Mouse (Mus musculus): ENCODE results near the gene Tsks. TPM values are rescaled to one million over a fixed set of nuclear protein-coding genes. Genes with fewer than 3 reads are reported as not detected.

Gene Tsks
- polyA plus RNA-seq (2011; ENCODE audit: insufficient read depth, insufficient read length, low replicate concordance, missing spikeins), result not detected in 2 replicates

DNA sequence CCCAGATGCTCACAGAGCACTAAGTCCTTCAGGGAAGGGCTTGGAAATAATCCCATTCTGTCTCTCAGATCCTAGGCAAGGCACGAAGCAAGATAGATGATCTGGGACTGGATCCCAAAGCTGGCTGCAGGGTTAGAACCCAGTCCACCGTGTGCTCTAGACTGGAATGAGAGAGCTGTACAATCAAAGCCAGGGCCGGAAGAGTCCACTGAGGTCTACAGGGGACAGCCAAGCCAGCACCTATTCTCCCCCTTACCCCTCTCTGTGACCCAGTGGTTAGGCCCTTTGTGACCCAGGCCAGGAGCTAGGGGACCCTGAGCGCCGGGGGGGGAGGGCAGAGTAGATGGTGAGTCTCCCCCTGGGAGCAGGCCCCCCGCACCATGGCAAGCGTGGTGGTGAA lies at the start of gene Tsks:
Gene Tsks (plus strand): TSS at position 301 of the 400 bp plus-strand sequence.
- TF ChIP-seq CTCF (IDR thresholded peaks at IDR 0.05; ENCODE audit: control insufficient read depth, insufficient read depth, low read length) (no peak), POLR2A (IDR thresholded peaks at IDR 0.05; ENCODE audit: borderline replicate concordance, control insufficient read depth, low read depth, low read length) (no peak)
- Histone ChIP-seq H3K4me3 (replicated peaks; ENCODE audit: control insufficient read depth, low read depth, low read length) (no peak within 1 kb of the TSS), H3K4me1 (ENCODE audit: control insufficient read depth, insufficient read depth, low read length) (no peaks in the 10 kb centered on the region), H3K27ac (ENCODE audit: control insufficient read depth, insufficient read depth, low read depth, low read length, poor library complexity) (no peak within 1 kb of the TSS)
- WGBS, result 83% methylated on average over 7 of the region's 7 CpGs

DNA sequence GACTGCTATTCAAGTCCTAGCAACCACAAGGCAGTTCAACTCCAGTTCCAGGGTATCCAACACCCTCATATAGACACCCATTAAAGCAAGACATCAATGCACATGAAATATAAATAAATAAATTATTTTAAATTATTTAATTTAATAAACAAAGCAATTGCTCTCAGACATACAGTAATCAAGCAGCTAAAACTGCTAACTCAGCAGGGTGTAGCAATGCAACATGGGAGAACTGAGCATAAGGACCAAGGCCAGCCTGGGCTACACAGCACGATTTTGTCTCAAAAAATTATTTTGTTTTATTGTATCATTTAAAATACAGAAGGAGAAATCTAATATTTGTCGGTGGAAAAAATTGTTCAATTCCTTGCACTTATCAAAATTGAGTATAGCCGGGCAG lies 48.8 kb upstream of the Tsks start:
- peaks cover 3% of the 10 kb centered on the region for H3K4me1 ChIP-seq (ENCODE audit: control insufficient read depth, insufficient read depth, low read length)
- WGBS, result 87% methylated on average over 3 of the region's 3 CpGs

GRCm38 (mm10) chr7:44895206-44895592 lies 47.8 kb upstream of the Tsks start:
- 44% methylated on average over 7 of the region's 7 CpGs for whole genome bisulfite sequencing
- TF ChIP-seq POLR2A (IDR thresholded peaks at IDR 0.05; ENCODE audit: borderline replicate concordance, control insufficient read depth, low read depth, low read length) (no peak), CTCF (IDR thresholded peaks at IDR 0.05; ENCODE audit: control insufficient read depth, insufficient read depth, low read length) (no peak)
- peaks cover 3% of the 10 kb centered on the region for H3K4me1 ChIP-seq (ENCODE audit: control insufficient read depth, insufficient read depth, low read length)
- no peak overlapping the region for H3K4me3 ChIP-seq (replicated peaks; ENCODE audit: control insufficient read depth, low read depth, low read length)
- no peak overlapping the region for H3K27ac ChIP-seq (ENCODE audit: control insufficient read depth, insufficient read depth, low read depth, low read length, poor library complexity)

More for the DNA sequence above, 48.8 kb upstream of the Tsks start:
- Histone ChIP-seq H3K27ac (ENCODE audit: control insufficient read depth, insufficient read depth, low read depth, low read length, poor library complexity) (no peak overlapping the region), H3K4me3 (replicated peaks; ENCODE audit: control insufficient read depth, low read depth, low read length) (no peak overlapping the region)
- TF ChIP-seq POLR2A (IDR thresholded peaks at IDR 0.05; ENCODE audit: borderline replicate concordance, control insufficient read depth, low read depth, low read length) (no peak), CTCF (IDR thresholded peaks at IDR 0.05; ENCODE audit: control insufficient read depth, insufficient read depth, low read length) (no peak)

DNA sequence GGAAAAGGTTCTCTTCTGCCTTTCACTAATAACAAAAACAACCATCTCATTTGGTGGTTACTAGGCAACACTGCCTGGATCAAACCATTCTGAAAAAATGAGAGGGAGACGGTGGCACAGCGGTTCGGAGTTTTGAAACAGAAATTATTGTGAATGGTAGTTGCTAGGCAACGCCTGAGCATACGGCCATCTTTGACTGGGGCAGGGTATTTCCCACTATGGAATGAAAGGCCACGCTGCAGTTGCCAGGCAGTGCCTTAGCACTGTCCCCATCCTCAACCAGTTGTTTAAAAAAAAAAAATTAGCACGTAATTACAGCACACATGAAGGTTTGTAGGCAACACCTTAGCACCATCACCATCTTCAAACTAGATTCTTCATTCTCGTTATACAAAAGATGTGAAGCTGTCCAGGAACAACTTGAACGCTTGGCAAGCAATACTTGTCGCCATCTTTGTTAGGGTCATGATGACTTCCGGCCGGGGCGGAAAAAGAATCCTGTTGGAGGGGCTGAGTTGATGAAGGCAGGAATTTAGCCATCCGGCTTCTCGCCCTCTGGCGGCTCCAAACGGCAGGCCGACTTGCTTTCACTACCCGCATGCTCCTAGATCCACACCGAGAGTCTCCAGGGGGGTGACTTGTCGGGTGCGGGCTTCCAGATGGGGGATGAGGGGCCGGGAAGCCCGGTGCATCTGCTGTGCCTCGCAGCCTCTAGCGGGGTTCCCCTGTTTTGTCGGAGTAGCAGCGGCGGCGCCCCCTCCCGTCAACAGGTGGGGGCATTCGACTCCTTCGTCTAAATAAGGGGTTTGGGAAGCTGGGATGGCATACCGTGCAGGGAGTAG lies 47.2 kb upstream of the Tsks start, which contains the start of gene Fuz:
Gene Fuz (plus strand): TSS at position 487 of the 842 bp plus-strand sequence.
- peak within 1 kb of the TSS; percentile 46 for H3K27ac ChIP-seq (ENCODE audit: control insufficient read depth, insufficient read depth, low read depth, low read length, poor library complexity)
- peak; percentile 38; the same call in 1 of the 2 replicates for TF ChIP-seq POLR2A (IDR thresholded peaks at IDR 0.05; ENCODE audit: borderline replicate concordance, control insufficient read depth, low read depth, low read length)
- peak; percentile 34; the same call in 1 of the 2 replicates for TF ChIP-seq CTCF (IDR thresholded peaks at IDR 0.05; ENCODE audit: control insufficient read depth, insufficient read depth, low read length)
- WGBS, result under 1% methylated on average over 34 of the region's 34 CpGs
- peak within 1 kb of the TSS; percentile 69 for H3K4me3 ChIP-seq (replicated peaks; ENCODE audit: control insufficient read depth, low read depth, low read length)
- H3K4me1 ChIP-seq (ENCODE audit: control insufficient read depth, insufficient read depth, low read length), result peaks cover 3% of the 10 kb centered on the region

DNA sequence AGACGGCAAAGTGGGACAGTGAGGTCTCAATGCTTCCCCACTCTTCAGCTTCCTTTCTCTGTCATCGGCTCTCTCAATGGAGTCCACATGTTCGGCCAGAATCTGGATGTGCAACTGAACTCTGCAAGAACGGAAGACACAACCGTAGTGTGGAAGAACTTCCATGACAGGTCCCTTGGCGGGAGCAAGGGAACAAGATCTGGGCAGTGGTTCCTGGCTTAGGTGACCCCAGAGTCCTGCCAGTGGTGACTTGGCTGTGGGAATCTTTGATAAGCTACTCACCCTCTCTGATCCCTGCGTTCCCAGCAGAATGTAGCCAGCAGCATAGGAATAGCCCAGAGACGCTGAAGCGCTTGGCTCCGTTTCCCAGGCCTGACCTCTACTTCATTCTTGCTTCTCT lies 46.5 kb upstream of the Tsks start:
- 39% methylated on average over 10 of the region's 10 CpGs for WGBS
- peaks cover 2% of the 10 kb centered on the region for H3K4me1 ChIP-seq (ENCODE audit: control insufficient read depth, insufficient read depth, low read length)
- peak overlapping the region; percentile 69 for H3K4me3 ChIP-seq (replicated peaks; ENCODE audit: control insufficient read depth, low read depth, low read length)
- H3K27ac ChIP-seq (ENCODE audit: control insufficient read depth, insufficient read depth, low read depth, low read length, poor library complexity), result peak overlapping the region; percentile 46
- TF ChIP-seq POLR2A (IDR thresholded peaks at IDR 0.05; ENCODE audit: borderline replicate concordance, control insufficient read depth, low read depth, low read length) (no peak), CTCF (IDR thresholded peaks at IDR 0.05; ENCODE audit: control insufficient read depth, insufficient read depth, low read length) (no peak)

DNA sequence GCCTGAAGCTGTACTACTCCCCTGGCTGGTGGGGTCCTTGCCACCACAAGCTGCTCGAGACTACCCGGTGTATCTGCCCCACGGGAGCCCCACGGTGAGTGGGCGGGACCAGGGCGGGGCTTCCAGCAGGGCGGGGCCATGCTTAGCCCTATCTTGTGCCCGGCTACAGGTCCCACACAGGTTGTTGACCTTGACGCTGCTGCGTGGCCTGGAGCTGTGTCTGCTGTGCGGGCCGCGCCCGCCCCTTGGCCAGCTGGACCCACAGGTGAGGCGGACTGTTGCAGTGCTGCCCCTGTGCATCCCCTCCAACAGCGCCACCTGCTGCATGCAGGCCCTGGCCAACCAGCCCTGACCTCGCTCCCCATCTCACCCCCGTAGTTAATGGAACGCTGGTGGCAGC lies 44.4 kb upstream of the Tsks start:
- WGBS, result 64% methylated on average over 19 of the region's 19 CpGs
- H3K4me3 ChIP-seq (replicated peaks; ENCODE audit: control insufficient read depth, low read depth, low read length), result no peak overlapping the region
- H3K27ac ChIP-seq (ENCODE audit: control insufficient read depth, insufficient read depth, low read depth, low read length, poor library complexity), result no peak overlapping the region; the same call in 1 of the 2 replicates
- TF ChIP-seq CTCF (IDR thresholded peaks at IDR 0.05; ENCODE audit: control insufficient read depth, insufficient read depth, low read length) (no peak), POLR2A (IDR thresholded peaks at IDR 0.05; ENCODE audit: borderline replicate concordance, control insufficient read depth, low read depth, low read length) (no peak)
- no peaks in the 10 kb centered on the region; the same call in 1 of the 2 replicates for H3K4me1 ChIP-seq (ENCODE audit: control insufficient read depth, insufficient read depth, low read length)

GRCm38 (mm10) chr7:44900632-44901031 lies 42.4 kb upstream of the Tsks start:
- Histone ChIP-seq H3K4me3 (replicated peaks; ENCODE audit: control insufficient read depth, low read depth, low read length) (no peak overlapping the region), H3K27ac (ENCODE audit: control insufficient read depth, insufficient read depth, low read depth, low read length, poor library complexity) (no peak overlapping the region), H3K4me1 (ENCODE audit: control insufficient read depth, insufficient read depth, low read length) (no peaks in the 10 kb centered on the region; the same call in 1 of the 2 replicates)
- 89% methylated on average over 11 of the region's 11 CpGs for WGBS
- TF ChIP-seq POLR2A (IDR thresholded peaks at IDR 0.05; ENCODE audit: borderline replicate concordance, control insufficient read depth, low read depth, low read length), result 0 out of 2 replicates have a peak, but pooled peaks have one; percentile 4
- no peak for TF ChIP-seq CTCF (IDR thresholded peaks at IDR 0.05; ENCODE audit: control insufficient read depth, insufficient read depth, low read length)

DNA sequence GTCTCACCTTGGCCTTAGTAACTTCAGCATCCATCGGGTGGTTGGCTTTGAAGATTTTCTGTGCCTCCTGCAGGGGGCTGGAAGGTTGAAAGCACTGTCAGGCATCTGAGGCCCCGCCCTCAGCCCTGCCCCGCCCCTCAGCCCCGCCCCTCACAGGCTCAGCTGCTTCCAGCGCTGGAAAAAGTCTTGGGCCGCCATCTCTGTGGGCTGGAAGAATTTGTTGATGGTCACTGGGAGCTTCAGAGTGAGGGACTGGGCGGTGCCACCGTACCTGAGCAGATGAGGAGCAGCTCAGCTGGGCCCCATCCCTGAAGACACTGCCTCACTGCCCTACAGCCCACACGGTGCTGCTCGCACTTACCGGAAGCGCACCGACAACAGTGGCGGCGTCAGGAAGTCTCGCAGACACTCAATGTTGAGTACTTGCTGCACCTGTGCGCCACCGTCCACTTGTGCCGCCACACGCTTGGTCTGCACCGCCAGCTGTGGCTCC lies 41.7 kb upstream of the Tsks start:
- TF ChIP-seq POLR2A (IDR thresholded peaks at IDR 0.05; ENCODE audit: borderline replicate concordance, control insufficient read depth, low read depth, low read length) (peak; percentile 52; the same call in 1 of the 2 replicates), CTCF (IDR thresholded peaks at IDR 0.05; ENCODE audit: control insufficient read depth, insufficient read depth, low read length) (no peak)
- Histone ChIP-seq H3K27ac (ENCODE audit: control insufficient read depth, insufficient read depth, low read depth, low read length, poor library complexity) (peak overlapping the region; percentile 67), H3K4me1 (ENCODE audit: control insufficient read depth, insufficient read depth, low read length) (no peaks in the 10 kb centered on the region; the same call in 1 of the 2 replicates), H3K4me3 (replicated peaks; ENCODE audit: control insufficient read depth, low read depth, low read length) (peak overlapping the region; percentile 76)
- WGBS, result 20% methylated on average over 21 of the region's 21 CpGs

Data from bone marrow, adult 2 months (tissue).